Mouse (Mus musculus) T-helper 17 cell (primary cell): ENCODE results near the gene Fam168b.

Source experiments
- in situ Hi-C, 2 experiments: fragments of 300-600 bp; cut with MboI, MseI; formaldehyde crosslinking; loops; 1 replicate in 1 of 2; 2 replicates in 1 of 2; pipeline ENCODE4 v1.15.1; 2025; ENCODE audit warnings: high pct_unique_total_duplicates in 2 of 2

The Fam168b gene

DNA sequence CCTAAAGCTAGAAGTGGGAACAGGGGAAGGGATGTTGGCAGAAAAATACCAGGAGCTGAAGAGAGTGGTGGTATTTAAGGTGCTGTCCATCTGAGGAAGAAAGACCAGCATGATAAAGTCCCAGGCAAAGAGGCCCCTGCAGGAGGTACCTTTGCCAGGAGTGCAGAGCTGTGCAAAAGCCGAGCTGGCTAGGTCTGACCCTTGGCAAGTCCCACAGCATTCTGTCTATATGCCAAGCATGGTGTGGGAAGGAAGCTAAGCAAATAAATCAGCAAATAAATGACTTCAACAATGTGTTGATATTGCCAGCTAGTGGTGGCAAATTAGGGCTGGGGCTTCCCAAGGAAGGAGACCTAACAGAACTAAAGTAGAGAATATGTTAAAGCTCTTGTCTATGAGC, 76.0 kb downstream of the Fam168b start:
- in situ Hi-C loops, result no loop called here
